In genomic region chr5:20334549-20334948, GRCm38 (mm10) we compare ENCODE assay signal across 17 mouse cellular contexts.
DNase-seq lines count a peak whose midpoint lies in the region; ATAC-seq lines count a peak whose summit lies in the region.
"Had no signal": no experiment of that assay in that cellular context is flagged by ENCODE, and none has a peak within 500 bp of the region (broad histone marks: within the 10 kb centered on the region; RNA-seq: fewer than 3 reads in every experiment).

No protein-coding gene starts in this region.

- intact Hi-C loops in left cerebral cortex, postnatal 4 days (cut with DNase I) = no loop called here

- ATAC-seq in hematopoietic stem cell, adult 5-6 weeks (replicated peaks in 1 of 2; ENCODE audit: insufficient read depth in 1 of 2, low FRiP score in 2 of 2, low TSS enrichment in 1 of 2, low read depth in 1 of 2, poor library complexity in 2 of 2, severe bottlenecking in 2 of 2) = peak; percentile 43 to 68; a peak in 3 of 4 replicates
- ATAC-seq: activated CD4-positive, CD25-positive, alpha-beta regulatory T cell, adult 4 months; forebrain, embryonic 15.5 days; Patski had no signal

- DNase-seq in left cerebral cortex, postnatal 4 days = peak; percentile 6
- DNase-seq in left cerebral cortex, adult 11 months (ENCODE audit: low spot score) = no peak
- DNase-seq in lung, postnatal 25 days (ENCODE audit: low spot score) = peak; percentile 0
- DNase-seq in retina, embryonic 14.5 days (ENCODE audit: low spot score) = no peak
- no peak for DNase-seq in urinary bladder, postnatal 4 days (ENCODE audit: low spot score in 2 of 2)
- DNase-seq: adrenal gland, adult 2 months; adrenal gland, postnatal 36 days; cerebellum, adult 2 months; cerebellum, postnatal 10 days; gastrocnemius, postnatal 10 days; heart, adult 18-20 months; heart, postnatal 10 days; heart, postnatal 4 days had no signal

Comparison
In these comparisons a context has a peak if more than half of its experiments do, and no peak if none do; other contexts are left out.
1. DNase-seq: peak in left cerebral cortex, postnatal 4 days (single experiment) and lung, postnatal 25 days (single experiment); none in left cerebral cortex, adult 11 months (single experiment), retina, embryonic 14.5 days (single experiment) and urinary bladder, postnatal 4 days (0 of 2).